Mouse (Mus musculus): Measurements from ENCODE around the gene Ccl28. TPM values are rescaled to one million over a fixed set of nuclear protein-coding genes. Genes with fewer than 3 reads are reported as not detected.
"Not testable (repeated sequence)": the region's sequence is repeated elsewhere in the genome, so short reads cannot be mapped to it uniquely, and the experiment has no call there.

The Ccl28 gene
- polyA plus RNA-seq, 1 experiment, result 1.9 TPM

- Histone ChIP-seq H3K4me3 (ENCODE audit: insufficient read depth, low read length) (no peak overlapping the region), H3K4me1 (ENCODE audit: control insufficient read depth, insufficient read depth, low read length) (no peaks in the 10 kb centered on the region; the same call in 1 of the 2 replicates), H3K27ac (ENCODE audit: insufficient read depth, low read length) (no peak overlapping the region)
- TF ChIP-seq CTCF (IDR thresholded peaks at IDR 0.05; ENCODE audit: borderline replicate concordance, insufficient read depth, low read length) (no peak), POLR2A (IDR thresholded peaks at IDR 0.05; ENCODE audit: low read depth, low read length) (no peak)
These were observed 61.0 kb downstream of the Ccl28 start for GRCm38 (mm10) chr13:119684416-119685177.

DNA sequence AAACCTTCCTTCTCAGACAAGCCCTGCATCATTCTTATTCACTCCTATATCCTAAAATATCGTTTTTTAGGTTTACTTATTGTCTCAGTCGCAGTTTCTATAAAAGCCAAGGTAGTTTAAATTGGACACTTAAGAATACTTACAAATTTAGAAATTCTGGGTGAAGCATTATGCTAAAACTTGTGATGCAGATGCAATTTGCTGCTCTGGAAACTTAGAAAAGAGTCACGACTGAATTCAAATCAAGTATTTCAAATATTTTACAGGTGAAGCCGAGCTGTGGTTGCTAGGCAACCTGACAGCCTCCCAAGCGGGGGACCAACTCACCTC lies 66.1 kb downstream of the Ccl28 start:
- Histone ChIP-seq H3K4me3 (ENCODE audit: insufficient read depth, low read length) (no peak overlapping the region), H3K4me1 (ENCODE audit: control insufficient read depth, insufficient read depth, low read length) (no peaks in the 10 kb centered on the region; the same call in 1 of the 2 replicates), H3K27ac (ENCODE audit: insufficient read depth, low read length) (no peak overlapping the region; the same call in 1 of the 2 replicates)
- TF ChIP-seq CTCF (IDR thresholded peaks at IDR 0.05; ENCODE audit: borderline replicate concordance, insufficient read depth, low read length) (no peak), POLR2A (IDR thresholded peaks at IDR 0.05; ENCODE audit: low read depth, low read length) (no peak)

DNA sequence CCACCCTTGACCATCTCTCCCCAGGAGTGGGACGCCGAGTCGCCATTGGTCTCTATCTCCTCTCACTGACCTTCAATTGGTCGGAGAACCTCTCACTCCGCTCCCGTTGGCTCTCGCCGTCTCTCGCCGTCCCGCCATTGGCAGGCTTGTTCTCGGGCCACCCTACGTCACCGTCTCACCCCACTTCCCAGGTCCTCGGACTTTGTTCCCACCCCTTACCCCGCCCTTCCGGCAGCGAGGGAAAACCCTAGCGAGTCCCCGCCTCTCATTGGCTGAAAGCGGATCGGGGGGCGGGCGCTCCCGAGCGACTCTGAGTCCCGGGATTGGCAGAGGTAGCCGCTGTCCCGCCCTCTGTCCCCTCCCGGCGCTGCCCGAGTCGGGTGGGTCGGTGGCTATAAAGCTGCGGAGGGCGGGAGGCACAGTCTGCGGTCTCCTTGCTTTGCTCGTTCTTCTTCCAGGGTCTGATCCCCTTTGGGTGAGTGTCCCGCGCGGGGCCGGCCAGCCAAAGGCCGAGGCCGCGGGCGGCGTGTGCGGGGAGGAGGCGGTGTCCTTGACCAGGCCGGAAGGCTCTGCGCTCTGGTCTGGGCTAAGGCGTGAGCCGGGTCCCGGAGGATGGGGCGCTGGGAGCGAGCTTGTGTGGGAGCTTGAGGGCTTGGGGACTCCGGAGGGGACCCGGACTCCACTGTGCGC lies 66.6 kb downstream of the Ccl28 start, which contains the start of gene Hmgcs1:
TSS of gene Hmgcs1 (plus strand) at position 341 of the 690 bp plus-strand sequence.
- Histone ChIP-seq H3K4me3 (ENCODE audit: insufficient read depth, low read length) (peak within 1 kb of the TSS; percentile 95), H3K27ac (ENCODE audit: insufficient read depth, low read length) (peak within 1 kb of the TSS; percentile 81), H3K4me1 (ENCODE audit: control insufficient read depth, insufficient read depth, low read length) (no peaks in the 10 kb centered on the region)
- peak; percentile 94 for TF ChIP-seq POLR2A (IDR thresholded peaks at IDR 0.05; ENCODE audit: low read depth, low read length)
- TF ChIP-seq CTCF (IDR thresholded peaks at IDR 0.05; ENCODE audit: borderline replicate concordance, insufficient read depth, low read length), result no peak

DNA sequence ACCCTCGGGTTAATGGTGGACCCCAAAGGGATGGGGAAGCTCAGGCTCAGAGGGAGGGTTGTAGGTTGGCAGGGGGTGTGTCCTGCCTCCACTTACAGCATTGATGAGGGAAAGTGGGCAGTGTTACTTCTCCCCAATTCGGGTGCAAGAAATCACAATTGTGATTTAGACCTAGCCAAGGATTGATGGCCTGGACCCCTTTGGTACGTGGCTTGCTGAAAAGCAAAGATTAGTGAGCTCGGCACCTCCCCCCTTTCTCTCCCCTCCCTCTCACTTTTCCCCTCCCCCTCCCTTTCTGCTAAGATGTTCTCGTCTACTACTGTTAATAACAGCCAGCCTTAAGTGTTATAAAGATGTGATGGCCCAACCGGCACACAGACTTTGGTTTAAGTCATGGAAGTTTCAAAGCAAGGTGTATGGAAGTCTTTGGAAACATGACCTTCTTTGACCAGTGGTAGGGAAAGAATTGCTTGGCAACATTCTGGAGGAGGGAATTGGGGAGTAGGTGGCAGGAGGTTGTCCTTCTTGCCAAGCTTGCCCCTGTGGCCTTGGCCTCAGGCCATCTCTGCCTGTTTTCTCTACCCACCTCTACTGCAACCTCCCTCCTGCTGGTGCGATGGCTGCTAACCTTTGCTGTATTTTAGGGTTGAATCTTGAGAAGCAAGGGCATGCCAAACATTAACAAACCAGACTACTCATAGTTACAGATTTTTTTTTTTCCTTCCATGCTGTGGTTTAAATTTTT lies 67.4 kb downstream of the Ccl28 start:
- TF ChIP-seq POLR2A (IDR thresholded peaks at IDR 0.05; ENCODE audit: low read depth, low read length) (no peak), CTCF (IDR thresholded peaks at IDR 0.05; ENCODE audit: borderline replicate concordance, insufficient read depth, low read length) (no peak)
- Histone ChIP-seq H3K4me1 (ENCODE audit: control insufficient read depth, insufficient read depth, low read length) (no peaks in the 10 kb centered on the region), H3K27ac (ENCODE audit: insufficient read depth, low read length) (peak overlapping the region; percentile 81), H3K4me3 (ENCODE audit: insufficient read depth, low read length) (peak overlapping the region; percentile 95)

DNA sequence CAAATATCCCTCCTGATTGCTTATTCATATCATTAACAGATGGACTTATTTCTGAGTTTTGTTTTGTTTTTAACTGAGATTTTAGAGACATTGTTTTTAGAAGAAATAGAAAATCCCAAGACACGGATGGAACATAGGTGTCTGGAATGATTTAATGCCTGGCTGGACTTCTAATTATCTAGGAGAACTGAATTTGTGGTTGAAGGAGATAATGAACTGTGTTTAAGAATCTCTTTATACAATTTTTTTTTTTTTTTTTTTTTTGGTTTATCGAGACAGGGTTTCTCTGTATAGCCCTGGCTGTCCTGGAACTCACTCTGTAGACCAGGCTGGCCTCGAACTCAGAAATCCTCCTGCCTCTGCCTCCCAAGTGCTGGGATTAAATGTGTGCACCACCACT lies 68.3 kb downstream of the Ccl28 start:
- H3K4me3 ChIP-seq (ENCODE audit: insufficient read depth, low read length), result peak overlapping the region; percentile 95
- not testable (repeated sequence) for H3K27ac ChIP-seq (ENCODE audit: insufficient read depth, low read length)

GRCm38 (mm10) chr13:119695676-119696075 lies 72.1 kb downstream of the Ccl28 start:
- peaks cover 5% of the 10 kb centered on the region for H3K4me1 ChIP-seq (ENCODE audit: control insufficient read depth, insufficient read depth, low read length)
- no peak overlapping the region for H3K27ac ChIP-seq (ENCODE audit: insufficient read depth, low read length)
- H3K4me3 ChIP-seq (ENCODE audit: insufficient read depth, low read length), result no peak overlapping the region
- TF ChIP-seq POLR2A (IDR thresholded peaks at IDR 0.05; ENCODE audit: low read depth, low read length) (no peak), CTCF (IDR thresholded peaks at IDR 0.05; ENCODE audit: borderline replicate concordance, insufficient read depth, low read length) (no peak)

More for the DNA sequence above, 68.3 kb downstream of the Ccl28 start:
- not testable (repeated sequence) for H3K4me1 ChIP-seq (ENCODE audit: control insufficient read depth, insufficient read depth, low read length)

DNA sequence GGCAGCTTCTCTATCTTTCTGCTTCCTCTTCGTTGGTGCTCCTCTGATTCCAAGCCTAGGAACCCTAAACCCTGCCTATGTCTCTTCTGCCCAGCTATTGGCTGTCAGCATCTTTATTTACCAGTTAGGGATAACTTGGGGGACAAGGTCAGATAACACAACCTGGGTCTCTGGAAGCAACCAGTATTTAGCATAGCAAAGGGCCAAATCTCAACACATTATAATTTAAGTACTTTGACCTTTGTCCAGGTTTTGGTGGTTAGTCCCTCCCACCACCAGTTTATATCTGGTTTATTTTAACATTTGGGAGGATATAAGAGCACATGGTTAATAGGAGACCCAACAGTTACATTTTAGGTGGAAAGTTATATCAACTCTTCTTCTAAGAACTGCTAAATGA lies 72.9 kb downstream of the Ccl28 start:
- Histone ChIP-seq H3K4me1 (ENCODE audit: control insufficient read depth, insufficient read depth, low read length) (peaks cover 5% of the 10 kb centered on the region), H3K27ac (ENCODE audit: insufficient read depth, low read length) (no peak overlapping the region), H3K4me3 (ENCODE audit: insufficient read depth, low read length) (no peak overlapping the region)
- TF ChIP-seq CTCF (IDR thresholded peaks at IDR 0.05; ENCODE audit: borderline replicate concordance, insufficient read depth, low read length) (no peak), POLR2A (IDR thresholded peaks at IDR 0.05; ENCODE audit: low read depth, low read length) (no peak)

GRCm38 (mm10) chr13:119698436-119698835 lies 74.8 kb downstream of the Ccl28 start:
- no peak overlapping the region for H3K4me3 ChIP-seq (ENCODE audit: insufficient read depth, low read length)
- peaks cover 5% of the 10 kb centered on the region for H3K4me1 ChIP-seq (ENCODE audit: control insufficient read depth, insufficient read depth, low read length)
- no peak overlapping the region for H3K27ac ChIP-seq (ENCODE audit: insufficient read depth, low read length)
- TF ChIP-seq POLR2A (IDR thresholded peaks at IDR 0.05; ENCODE audit: low read depth, low read length), result no peak
- no peak for TF ChIP-seq CTCF (IDR thresholded peaks at IDR 0.05; ENCODE audit: borderline replicate concordance, insufficient read depth, low read length)

Other genes with a start within 250 kb of the Ccl28 start
- gene Paip1, start 195.2 kb upstream of the Ccl28 start, polyA plus RNA-seq (2011; ENCODE audit: insufficient read length, low read depth, missing spikeins), result 147 and 149 TPM in 2 replicates
- 42.8 and 47.0 TPM in 2 replicates for gene 4833420G17Rik, start 161.1 kb upstream of the Ccl28 start, polyA plus RNA-seq (2011; ENCODE audit: insufficient read length, low read depth, missing spikeins)
- gene Tmem267, start 135.8 kb upstream of the Ccl28 start, polyA plus RNA-seq (2011; ENCODE audit: insufficient read length, low read depth, missing spikeins), result 28.0 and 31.7 TPM in 2 replicates
- 0.61 and 0.73 TPM in 2 replicates for gene 3110070M22Rik, start 135.4 kb upstream of the Ccl28 start, polyA plus RNA-seq (2011; ENCODE audit: insufficient read length, low read depth, missing spikeins)
- 166 and 168 TPM in 2 replicates for gene Hmgcs1, start 66.6 kb downstream of the Ccl28 start, polyA plus RNA-seq (2011; ENCODE audit: insufficient read length, low read depth, missing spikeins)
- 1.3 and 1.9 TPM in 2 replicates for gene Nim1k, start 132.1 kb downstream of the Ccl28 start, polyA plus RNA-seq (2011; ENCODE audit: insufficient read length, low read depth, missing spikeins)
- gene Zfp131, start 167.1 kb downstream of the Ccl28 start, polyA plus RNA-seq (2011; ENCODE audit: insufficient read length, low read depth, missing spikeins), result 57.8 and 64.5 TPM in 2 replicates
- gene AF067063, start 206.4 kb downstream of the Ccl28 start, polyA plus RNA-seq (2011; ENCODE audit: insufficient read length, low read depth, missing spikeins), result not detected in 2 replicates
- not detected in 2 replicates for gene D13Ertd608e, start 212.2 kb downstream of the Ccl28 start, polyA plus RNA-seq (2011; ENCODE audit: insufficient read length, low read depth, missing spikeins)